Mouse (Mus musculus) small intestine, adult 2 months (tissue): Measurements from ENCODE around the gene Hpgd. TPM values are rescaled to one million over a fixed set of nuclear protein-coding genes. Genes with fewer than 3 reads are reported as not detected.

Experiments used
- H3K27ac ChIP-seq: fragments of 200-500 bp; 2 replicates; pipeline ENCODE4 v1.5.1; 2012; ENCODE audit warnings: low read depth, low read length, control low read depth, inconsistent platforms; ENCODE audit not compliant: insufficient read depth
- H3K27me3 ChIP-seq: fragments of 200-500 bp; 2 replicates; pipeline ENCODE4 v1.6.1; 2012; ENCODE audit warnings: mild to moderate bottlenecking, moderate library complexity, low read length, inconsistent platforms; ENCODE audit not compliant: control insufficient read depth, insufficient read depth
- H3K36me3 ChIP-seq: fragments of 200-500 bp; 2 replicates; pipeline ENCODE4 v1.6.1; 2012; ENCODE audit warnings: mild to moderate bottlenecking, low read length, control low read depth, inconsistent platforms; ENCODE audit not compliant: control insufficient read depth, insufficient read depth
- H3K4me1 ChIP-seq: fragments of 200-500 bp; 2 replicates; pipeline ENCODE4 v1.6.1; 2012; ENCODE audit warnings: low read length, inconsistent platforms, mixed read lengths; ENCODE audit not compliant: control insufficient read depth, insufficient read depth, insufficient read length
- H3K4me3 ChIP-seq: fragments of 200-500 bp; 2 replicates; pipeline ENCODE4 v1.5.1; 2012; ENCODE audit warnings: low read depth, mild to moderate bottlenecking, control low read depth, inconsistent platforms, low read length, moderate library complexity
- CTCF ChIP-seq: fragments of 200-500 bp; IDR thresholded peaks from 2 replicates; pipeline ENCODE4 v1.5.1; 2012; ENCODE audit warnings: low read depth, mild to moderate bottlenecking, control low read depth, inconsistent platforms, low read length, moderate library complexity, mixed read lengths; ENCODE audit not compliant: insufficient replicate concordance, insufficient read length; ENCODE audit errors: extremely low read depth
- POLR2A ChIP-seq: fragments of 200-500 bp; IDR thresholded peaks from 2 replicates; pipeline ENCODE4 v1.6.1; 2012; ENCODE audit warnings: low read depth, mild to moderate bottlenecking, control low read depth, inconsistent platforms, low read length, moderate library complexity
- WGBS: fragments of 180-500 bp; shearing (Covaris S2); methylation state at CpG from one replicate; pipeline ENCODE4 v1.1.7; 2018; 5-methylcytosine and 5-hydroxymethylcytosine counted together
- polyA plus RNA-seq: library from polyadenylated mRNA; depleted of rRNA; stranded (reverse); fragments of >200 nt; gene quantifications from 2 replicates; pipeline ENCODE4 v1.2.3, GENCODE M21; 2012

Hpgd gene
- polyA plus RNA-seq, 1 experiment = 34.8 TPM

DNA sequence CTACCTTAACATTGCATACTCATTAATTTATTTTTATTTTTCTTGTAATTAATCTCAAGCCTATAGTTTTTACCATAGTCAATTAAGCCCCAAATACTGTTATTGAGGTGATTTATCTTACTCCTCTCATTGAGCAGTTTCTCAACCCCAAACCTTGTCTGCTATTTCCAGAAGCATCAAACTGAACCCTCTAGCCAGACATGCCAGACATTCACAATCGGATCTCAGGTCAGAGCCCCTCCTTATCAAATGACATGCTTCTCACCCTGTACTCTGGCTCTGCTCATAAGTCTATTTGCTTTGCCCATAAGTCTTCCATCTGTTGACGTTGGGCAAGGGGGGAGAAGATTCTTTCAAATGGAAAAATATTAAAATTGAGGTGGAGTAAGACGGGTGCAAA, 33.3 kb downstream of the Hpgd start:
- 69% methylated on average over 3 of the region's 3 CpGs for WGBS

DNA sequence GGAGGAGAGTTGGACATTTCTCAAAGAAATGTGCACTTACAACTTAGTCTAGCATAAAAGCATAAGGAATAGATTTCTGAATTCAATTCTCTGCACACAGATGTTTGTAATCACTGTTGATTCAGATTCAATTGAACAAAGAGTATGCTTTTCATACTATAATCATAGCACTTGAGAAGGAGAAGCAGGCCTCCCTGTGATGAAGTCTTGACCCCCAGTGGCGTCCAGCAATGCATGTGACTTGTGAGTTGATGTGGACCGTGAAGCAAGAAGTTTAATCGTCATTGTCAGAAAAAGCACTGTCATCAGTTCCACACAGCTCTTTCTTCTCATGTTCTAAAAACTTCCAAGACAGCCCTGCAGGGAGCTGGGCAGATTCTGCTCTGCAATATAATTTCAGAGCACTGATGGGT, 33.8 kb downstream of the Hpgd start:
- WGBS = 89% methylated on average over 3 of the region's 3 CpGs
- H3K4me1 ChIP-seq = peaks cover 5% of the 10 kb centered on the region; the same call in 1 of the 2 replicates
- no peak overlapping the region for H3K27ac ChIP-seq
- no peaks in the 10 kb centered on the region for H3K27me3 ChIP-seq
- TF ChIP-seq POLR2A = no peak
- TF ChIP-seq CTCF = no peak
- no peak overlapping the region for H3K4me3 ChIP-seq
- no peaks in the 10 kb centered on the region for H3K36me3 ChIP-seq

More for the DNA sequence above, 33.3 kb downstream of the Hpgd start:
- no peak overlapping the region for H3K4me3 ChIP-seq
- TF ChIP-seq CTCF = no peak
- TF ChIP-seq POLR2A = no peak
- H3K27ac ChIP-seq = no peak overlapping the region
- no peaks in the 10 kb centered on the region for H3K36me3 ChIP-seq
- peaks cover 6% of the 10 kb centered on the region; the same call in 1 of the 2 replicates for H3K4me1 ChIP-seq
- H3K27me3 ChIP-seq = no peaks in the 10 kb centered on the region

DNA sequence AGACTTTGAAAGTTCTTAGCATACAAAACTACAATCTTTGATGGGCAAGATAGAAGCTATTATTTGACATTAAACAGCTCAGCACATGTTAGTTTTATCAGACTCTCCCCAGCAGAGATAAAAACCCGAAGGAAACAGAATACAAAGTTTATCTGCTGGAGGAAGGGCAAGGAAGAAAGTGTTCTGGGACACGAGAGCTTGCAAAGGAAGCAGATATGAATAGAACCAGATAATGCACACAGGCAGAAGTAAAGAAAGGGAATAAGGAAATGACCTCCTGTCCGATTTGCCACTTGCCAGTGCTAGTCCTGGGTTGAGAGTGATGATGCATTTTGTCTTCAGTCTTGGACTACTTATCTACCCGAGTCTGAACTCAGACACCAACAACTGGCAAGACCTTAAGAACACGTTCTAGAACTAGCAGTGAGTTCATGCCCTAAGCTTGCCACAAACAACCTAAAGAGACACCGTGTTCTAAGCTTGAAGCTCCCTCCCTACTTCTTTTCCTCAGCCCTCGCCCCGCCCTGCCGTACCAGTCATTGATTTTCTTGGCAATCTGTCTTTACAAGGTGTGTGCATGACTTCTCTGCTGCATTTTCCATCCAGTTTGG, 41.1 kb downstream of the Hpgd start:
- peak overlapping the region; percentile 83 for H3K27ac ChIP-seq
- H3K36me3 ChIP-seq = no peaks in the 10 kb centered on the region
- H3K4me3 ChIP-seq = no peak overlapping the region
- 23% methylated on average over 9 of the region's 9 CpGs for WGBS
- no peak for TF ChIP-seq CTCF
- no peak for TF ChIP-seq POLR2A
- peaks cover 3% of the 10 kb centered on the region; the same call in 1 of the 2 replicates for H3K4me1 ChIP-seq
- no peaks in the 10 kb centered on the region for H3K27me3 ChIP-seq

DNA sequence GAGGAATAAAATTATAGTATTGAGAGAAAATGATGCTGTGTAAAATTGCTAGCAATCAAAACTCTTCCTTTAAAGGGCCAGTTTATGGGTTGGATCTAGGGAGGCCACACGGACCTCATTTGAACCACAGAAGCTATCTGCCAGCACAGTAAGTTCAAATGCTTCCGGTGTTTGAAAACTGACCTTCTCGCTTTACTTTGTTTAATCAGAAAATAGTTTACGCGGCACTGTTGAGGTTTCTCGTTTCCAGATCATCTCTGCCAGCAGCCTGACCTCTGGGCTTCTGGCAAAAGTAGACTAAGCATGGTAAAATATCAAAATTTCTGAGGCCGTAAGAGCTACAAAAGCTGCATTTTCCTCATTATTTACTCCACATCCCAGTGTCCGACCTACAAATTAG, 42.4 kb downstream of the Hpgd start:
- TF ChIP-seq POLR2A (no peak), CTCF (no peak)
- peaks cover 3% of the 10 kb centered on the region; the same call in 1 of the 2 replicates for H3K4me1 ChIP-seq
- H3K4me3 ChIP-seq = no peak overlapping the region
- no peaks in the 10 kb centered on the region for H3K27me3 ChIP-seq
- 77% methylated on average over 8 of the region's 8 CpGs for WGBS
- no peaks in the 10 kb centered on the region for H3K36me3 ChIP-seq
- no peak overlapping the region for H3K27ac ChIP-seq

DNA sequence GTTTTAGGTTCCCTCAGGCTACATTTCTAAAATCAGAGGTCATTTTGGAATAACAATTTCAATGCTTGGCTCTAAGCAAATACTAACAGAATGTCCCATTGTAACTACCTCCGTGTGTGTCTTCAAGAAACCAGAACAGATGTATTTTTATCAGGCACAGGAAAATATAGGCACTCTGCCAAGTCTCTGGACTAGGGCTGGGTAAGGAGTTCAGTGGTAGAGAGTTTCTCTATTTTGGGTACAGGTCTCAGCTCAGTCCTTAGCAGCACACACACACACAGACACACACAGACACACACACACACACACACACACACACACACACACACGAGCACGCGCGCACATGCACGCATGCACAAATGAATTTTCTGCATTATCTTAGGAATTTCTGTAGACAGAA, 49.1 kb downstream of the Hpgd start:
- Histone ChIP-seq H3K36me3 (no peaks in the 10 kb centered on the region), H3K27me3 (no peaks in the 10 kb centered on the region), H3K27ac (peak overlapping the region; percentile 87), H3K4me3 (no peak overlapping the region), H3K4me1 (peaks cover 8% of the 10 kb centered on the region)
- TF ChIP-seq POLR2A (no peak), CTCF (no peak)
- WGBS = 75% methylated on average over 6 of the region's 6 CpGs

DNA sequence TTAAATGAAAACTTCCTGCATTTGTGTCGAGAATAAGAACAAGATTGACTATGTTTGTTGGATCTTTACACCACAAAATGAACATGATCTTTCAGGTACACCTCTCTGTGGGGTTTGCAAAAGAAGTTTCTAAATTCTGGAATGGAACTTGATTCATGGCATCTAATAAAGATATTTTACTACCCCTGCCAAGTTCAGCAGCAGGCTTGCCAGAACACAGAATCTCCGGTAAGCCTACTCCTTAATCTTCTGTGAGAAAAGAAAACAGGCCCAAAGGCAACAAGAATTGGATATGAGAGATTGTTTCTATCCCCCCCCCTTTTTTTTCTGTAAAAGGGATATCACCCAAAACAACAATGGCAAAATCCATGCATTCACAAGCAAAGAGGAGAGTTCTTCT, 49.6 kb downstream of the Hpgd start:
- TF ChIP-seq CTCF (no peak), POLR2A (no peak)
- WGBS = 38% methylated on average over 2 of the region's 2 CpGs

DNA sequence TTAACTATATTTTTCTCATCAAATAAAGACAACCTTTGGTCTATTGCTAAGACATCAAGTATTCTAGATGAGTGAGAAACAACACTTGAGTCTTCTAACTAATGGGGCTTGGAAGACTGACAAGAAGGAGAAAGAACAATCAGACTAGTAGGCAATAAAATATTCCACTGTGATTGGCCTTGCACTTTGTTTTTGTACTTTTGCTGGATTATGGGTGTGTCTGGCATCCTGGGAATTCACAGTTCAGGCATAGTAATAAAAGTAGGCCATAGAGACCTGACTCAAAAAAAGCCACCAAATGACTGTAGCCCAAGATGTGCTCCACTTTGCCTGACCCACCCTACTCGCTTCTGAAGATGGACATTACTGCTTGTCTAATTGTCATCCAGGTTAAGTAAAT, 50.0 kb downstream of the Hpgd start:
- Histone ChIP-seq H3K4me1 (peaks cover 8% of the 10 kb centered on the region), H3K4me3 (no peak overlapping the region), H3K36me3 (no peaks in the 10 kb centered on the region), H3K27ac (peak overlapping the region; percentile 93), H3K27me3 (no peaks in the 10 kb centered on the region)
- TF ChIP-seq CTCF (no peak), POLR2A (no peak)
- WGBS = 29% methylated on average over 1 of the region's 1 CpGs

More for the DNA sequence above, 49.6 kb downstream of the Hpgd start:
- Histone ChIP-seq H3K4me3 (no peak overlapping the region), H3K36me3 (no peaks in the 10 kb centered on the region), H3K27me3 (no peaks in the 10 kb centered on the region), H3K4me1 (peaks cover 8% of the 10 kb centered on the region), H3K27ac (peak overlapping the region; percentile 87)
